Mouse (Mus musculus) kidney, postnatal 4 days (tissue): ENCODE results near the gene Rabl6.

Source experiments
- DNase-seq, 2 experiments: peaks; one replicate each; pipeline ENCODE4 v3.0.0; 2021; ENCODE audit warnings: mixed read lengths in 2 of 2

Rabl6 gene

GRCm38 (mm10) chr2:25541644-25542367, 66.5 kb downstream of the Rabl6 start:
- no peak for DNase-seq

- DNase-seq: peak in 1 of 2 experiments; percentile 50
These were observed 67.8 kb downstream of the Rabl6 start for GRCm38 (mm10) chr2:25540541-25540948.

DNA sequence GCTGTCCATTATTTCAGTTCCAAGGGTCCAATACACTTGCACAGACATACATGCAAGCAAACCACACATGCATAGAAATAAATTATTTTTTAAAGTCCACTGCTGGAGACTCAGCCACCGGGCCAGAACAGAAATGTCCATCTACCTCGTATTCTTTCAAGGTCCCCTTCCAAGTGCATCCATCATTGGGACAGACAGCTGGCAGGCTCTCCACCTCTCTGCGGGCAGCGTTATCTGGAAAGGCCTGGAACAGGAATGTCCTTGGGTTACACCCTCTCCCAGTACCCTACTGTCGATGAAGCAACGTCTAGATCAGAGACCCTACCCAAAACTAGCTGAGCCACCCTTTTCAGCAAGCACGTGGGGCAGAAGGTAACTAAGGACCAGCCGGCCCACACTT, 71.8 kb downstream of the Rabl6 start:
- no peak for DNase-seq

- no peak for DNase-seq
These were observed 73.5 kb downstream of the Rabl6 start for GRCm38 (mm10) chr2:25534866-25535182.

DNA sequence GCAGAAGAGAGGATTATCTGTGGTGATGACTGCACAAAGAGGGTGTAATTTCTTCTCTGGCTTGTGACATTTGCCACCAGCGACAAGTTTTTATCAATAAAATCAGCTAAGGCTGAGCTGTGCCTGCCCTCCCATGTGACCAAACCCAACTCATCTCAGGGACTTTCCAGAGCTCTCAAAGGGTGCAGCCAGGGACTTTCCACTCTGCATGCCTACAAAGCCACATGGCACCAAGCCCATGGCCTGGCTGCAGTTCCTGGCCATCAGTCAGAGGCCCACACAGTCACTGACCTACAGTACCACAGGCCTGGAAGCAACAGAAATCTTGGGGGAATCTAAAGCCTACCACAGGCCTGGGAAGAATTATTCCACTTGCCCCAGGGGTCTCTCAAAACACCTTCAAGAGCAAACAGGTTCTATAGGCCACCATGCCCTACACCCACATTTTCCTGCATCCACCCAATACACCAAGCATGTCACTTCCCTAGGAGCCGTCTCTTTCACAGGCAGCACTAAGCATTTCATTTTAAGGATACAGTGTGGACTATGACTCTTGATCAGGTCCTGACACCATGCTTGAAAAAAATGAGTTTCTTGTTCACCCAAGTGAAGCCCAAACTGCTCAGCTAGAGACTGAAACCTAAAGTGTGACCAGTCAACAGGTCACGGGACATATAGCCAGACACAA, 74.0 kb downstream of the Rabl6 start:
- DNase-seq: peak; percentile 25 to 51

DNA sequence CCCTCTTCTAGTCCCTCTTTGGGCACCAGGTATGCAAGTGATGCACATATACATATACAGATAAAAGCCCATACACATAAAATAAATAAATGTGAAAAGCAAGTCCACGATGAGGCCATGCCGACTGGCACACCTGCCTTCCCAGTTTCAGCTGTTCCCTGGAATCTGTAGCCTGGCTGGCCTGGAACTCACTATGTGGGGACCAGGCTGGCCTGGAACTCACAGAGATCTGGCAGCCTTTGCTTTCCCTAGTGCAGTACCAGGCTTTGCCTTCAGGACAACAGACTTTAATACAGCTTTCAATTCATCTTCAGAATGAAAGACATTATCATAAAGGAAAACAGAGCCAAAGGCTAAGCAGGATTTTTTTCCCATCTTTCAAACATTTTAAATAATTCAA, 74.6 kb downstream of the Rabl6 start:
- no peak for DNase-seq
